Mouse (Mus musculus) kidney, postnatal 0 days (tissue): ENCODE data around the gene Galnt12. TPM values are rescaled to one million over a fixed set of nuclear protein-coding genes. Genes with fewer than 3 reads are reported as not detected.
A peak's percentile ranks its signal among the peaks of the same experiment; 100 is the strongest.

Experiments
- ATAC-seq: fragments of 200-750 bp; cut with Nextera tagmentation; replicated peaks from 2 replicates; pipeline ENCODE4 v1.8.0; 2017; ENCODE audit warnings: low read depth, moderate number of reproducible peaks, moderate TSS enrichment, moderate library complexity; ENCODE audit not compliant: low FRiP score
- DNase-seq: peaks from one replicate; pipeline ENCODE4 v3.0.0-alpha.2; 2016; ENCODE audit warnings: low spot score
- H3K27ac ChIP-seq: fragments of 300-500 bp; sonication (generic); 2 replicates; pipeline ENCODE4 v1.5.1; 2014; ENCODE audit warnings: mild to moderate bottlenecking
- H3K27me3 ChIP-seq: fragments of 300-500 bp; sonication (generic); 2 replicates; pipeline ENCODE4 v1.6.1; 2014; ENCODE audit warnings: low read length, mixed read lengths; ENCODE audit not compliant: insufficient read depth
- H3K36me3 ChIP-seq: fragments of 300-500 bp; sonication (generic); 2 replicates; pipeline ENCODE4 v1.6.1; 2014; ENCODE audit warnings: low read length, mixed read lengths; ENCODE audit not compliant: insufficient read depth
- H3K4me1 ChIP-seq: fragments of 300-500 bp; sonication (generic); replicated peaks from 2 replicates; pipeline ENCODE4 v1.6.1; 2014; ENCODE audit warnings: antibody characterized with exemption, low read length, mixed read lengths; ENCODE audit not compliant: insufficient read depth
- H3K4me2 ChIP-seq: fragments of 300-500 bp; sonication (generic); 2 replicates; pipeline ENCODE4 v1.6.1; 2014; ENCODE audit warnings: mild to moderate bottlenecking, low read length, moderate library complexity, mixed read lengths
- H3K4me3 ChIP-seq: fragments of 300-500 bp; sonication (generic); replicated peaks from 2 replicates; pipeline ENCODE4 v1.5.1; 2014; ENCODE audit warnings: low read depth, low read length
- H3K9ac ChIP-seq: fragments of 300-500 bp; sonication (generic); 2 replicates; pipeline ENCODE4 v1.6.1; 2014; ENCODE audit warnings: low read depth, low read length
- H3K9me3 ChIP-seq: fragments of 300-500 bp; sonication (generic); replicated peaks from 2 replicates; pipeline ENCODE4 v1.6.1; 2016; ENCODE audit warnings: low read length, inconsistent platforms, mixed read lengths
- CTCF ChIP-seq: IDR thresholded peaks from 2 replicates; pipeline ENCODE4 v1.5.1; 2016; ENCODE audit warnings: antibody characterized with exemption, low read depth, mild to moderate bottlenecking, moderate library complexity
- WGBS: fragments of 180-500 bp; shearing (Covaris S2); extraction: QIAGEN DNeasy Blood & Tissue Kit; methylation state at CpG from one replicate; pipeline ENCODE4 v1.1.7; 2014; 5-methylcytosine and 5-hydroxymethylcytosine counted together
- polyA plus RNA-seq: library from polyadenylated mRNA; unstranded; fragments of >200 nt; fragmentation: Nextera tagmentation; extraction: Ambion mirVana; gene quantifications from 2 replicates; pipeline ENCODE4 v1.2.1, GENCODE M21; 2015

The Galnt12 gene
- polyA plus RNA-seq, 1 experiment from 2014 or later = 11.2 TPM

- Histone ChIP-seq H3K27me3 (no peaks in the 10 kb centered on the region), H3K9me3 (no peaks in the 10 kb centered on the region), H3K36me3 (no peaks in the 10 kb centered on the region), H3K4me1 (peaks cover 11% of the 10 kb centered on the region; the same call in 1 of the 2 replicates), H3K4me2 (no peak overlapping the region), H3K9ac (no peak overlapping the region), H3K27ac (no peak overlapping the region), H3K4me3 (no peak overlapping the region)
- 79% methylated on average over 10 of the region's 10 CpGs for WGBS
- no peak for ATAC-seq
- no peak for TF ChIP-seq CTCF
- DNase-seq = no peak
Observed at GRCm38 (mm10) chr4:47141444-47142154, 49.9 kb downstream of the Galnt12 start.

GRCm38 (mm10) chr4:47143849-47144248 lies 52.1 kb downstream of the Galnt12 start:
- TF ChIP-seq CTCF = no peak
- Histone ChIP-seq H3K9ac (no peak overlapping the region), H3K36me3 (no peaks in the 10 kb centered on the region), H3K9me3 (no peaks in the 10 kb centered on the region), H3K27ac (no peak overlapping the region), H3K4me3 (no peak overlapping the region), H3K4me1 (peaks cover 6% of the 10 kb centered on the region; the same call in 1 of the 2 replicates), H3K4me2 (no peak overlapping the region), H3K27me3 (no peaks in the 10 kb centered on the region)
- ATAC-seq (no peak), DNase-seq (no peak)
- WGBS = 70% methylated on average over 6 of the region's 6 CpGs

- H3K9ac ChIP-seq = no peak overlapping the region
- H3K36me3 ChIP-seq = no peaks in the 10 kb centered on the region
- H3K27ac ChIP-seq = no peak overlapping the region
- DNase-seq = no peak
- H3K4me3 ChIP-seq = no peak overlapping the region
- 88% methylated on average over 6 of the region's 6 CpGs for WGBS
- no peak overlapping the region for H3K4me2 ChIP-seq
- no peaks in the 10 kb centered on the region for H3K9me3 ChIP-seq
- no peak for ATAC-seq
- H3K4me1 ChIP-seq = peaks cover 3% of the 10 kb centered on the region; the same call in 1 of the 2 replicates
- H3K27me3 ChIP-seq = no peaks in the 10 kb centered on the region
- no peak for TF ChIP-seq CTCF
Observed at GRCm38 (mm10) chr4:47145341-47145740, 53.6 kb downstream of the Galnt12 start.

- H3K4me3 ChIP-seq = no peak overlapping the region
- H3K4me2 ChIP-seq = no peak overlapping the region
- ATAC-seq (no peak), DNase-seq (no peak)
- H3K27me3 ChIP-seq = no peaks in the 10 kb centered on the region
- no peaks in the 10 kb centered on the region for H3K9me3 ChIP-seq
- no peak for TF ChIP-seq CTCF
- no peak overlapping the region for H3K27ac ChIP-seq
- 89% methylated on average over 4 of the region's 4 CpGs for WGBS
- no peak overlapping the region for H3K9ac ChIP-seq
- H3K4me1 ChIP-seq = peaks cover 9% of the 10 kb centered on the region
- H3K36me3 ChIP-seq = no peaks in the 10 kb centered on the region
Observed at GRCm38 (mm10) chr4:47146561-47146960, 54.9 kb downstream of the Galnt12 start.

- DNase-seq (peak; percentile 65), ATAC-seq (no peak)
- no peaks in the 10 kb centered on the region for H3K27me3 ChIP-seq
- no peak overlapping the region for H3K9ac ChIP-seq
- no peak overlapping the region for H3K4me2 ChIP-seq
- WGBS = 9% methylated on average over 3 of the region's 3 CpGs
- H3K36me3 ChIP-seq = no peaks in the 10 kb centered on the region
- TF ChIP-seq CTCF = no peak
- H3K4me1 ChIP-seq = peaks cover 14% of the 10 kb centered on the region
- no peak overlapping the region for H3K4me3 ChIP-seq
- no peak overlapping the region; the same call in 1 of the 2 replicates for H3K27ac ChIP-seq
- H3K9me3 ChIP-seq = no peaks in the 10 kb centered on the region
Observed at GRCm38 (mm10) chr4:47149963-47150362, 58.3 kb downstream of the Galnt12 start.

GRCm38 (mm10) chr4:47150806-47151205 lies 59.1 kb downstream of the Galnt12 start:
- Histone ChIP-seq H3K9ac (no peak overlapping the region), H3K9me3 (no peaks in the 10 kb centered on the region), H3K4me2 (no peak overlapping the region), H3K4me1 (peaks cover 14% of the 10 kb centered on the region), H3K27ac (peak overlapping the region; percentile 27), H3K27me3 (no peaks in the 10 kb centered on the region), H3K4me3 (no peak overlapping the region), H3K36me3 (no peaks in the 10 kb centered on the region)
- 74% methylated on average over 3 of the region's 3 CpGs for WGBS
- no peak for TF ChIP-seq CTCF
- ATAC-seq = no peak
- DNase-seq = no peak
